Mouse (Mus musculus): Measurements from ENCODE around the gene Ric1.
A peak's percentile ranks its signal among the peaks of the same experiment; 100 is the strongest.
"Not testable (repeated sequence)": the region's sequence is repeated elsewhere in the genome, so short reads cannot be mapped to it uniquely, and the experiment has no call there.

Gene Ric1

DNA sequence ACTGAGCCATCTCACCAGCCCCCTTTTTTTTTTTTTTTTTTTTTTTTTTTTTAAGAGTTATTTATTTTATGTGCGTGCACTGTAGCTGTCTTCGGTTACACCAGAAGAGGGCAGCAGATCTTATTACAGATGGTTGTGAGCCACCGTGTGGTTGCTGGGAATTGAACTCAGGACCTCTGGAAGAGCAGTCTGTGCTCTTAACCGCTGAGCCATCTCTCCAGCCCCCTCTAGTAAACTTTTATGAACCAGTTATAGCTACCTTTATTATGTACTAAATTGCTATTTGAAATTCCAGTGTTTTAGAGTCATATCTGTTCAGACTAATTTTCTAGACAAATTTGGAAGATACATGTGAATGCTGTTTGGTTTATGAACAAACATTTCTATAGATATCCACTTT, 3.5 kb downstream of the Ric1 start:
- DNase-seq (ENCODE audit: low read depth, low spot score), result not testable (repeated sequence)

- DNase-seq (ENCODE audit: low read depth, low spot score), result no peak
Observed at GRCm38 (mm10) chr19:29526837-29527236, 4.8 kb downstream of the Ric1 start.

DNA sequence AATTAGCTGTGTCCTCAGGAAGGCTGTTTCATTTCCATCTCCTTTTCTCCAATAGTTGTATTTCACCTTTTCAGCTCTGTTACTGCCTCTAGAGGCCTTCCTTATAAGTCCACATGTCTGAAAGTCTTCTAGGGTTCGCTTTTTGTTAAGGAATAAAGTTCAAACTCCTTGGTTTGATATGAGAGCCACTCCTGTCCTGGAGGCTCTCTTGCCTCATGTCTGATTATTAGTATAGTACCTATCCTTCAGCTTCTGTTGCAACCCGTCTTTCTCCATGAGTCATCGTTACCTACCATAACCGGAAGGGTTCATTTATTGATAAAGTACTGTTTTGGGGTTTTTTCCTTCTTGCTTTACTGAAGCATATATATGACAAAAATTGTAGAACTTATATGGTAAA, 5.2 kb downstream of the Ric1 start:
- no peak for DNase-seq (ENCODE audit: low read depth, low spot score)

- DNase-seq (ENCODE audit: low read depth, low spot score), result no peak
Observed at GRCm38 (mm10) chr19:29528568-29528967, 6.5 kb downstream of the Ric1 start.

DNA sequence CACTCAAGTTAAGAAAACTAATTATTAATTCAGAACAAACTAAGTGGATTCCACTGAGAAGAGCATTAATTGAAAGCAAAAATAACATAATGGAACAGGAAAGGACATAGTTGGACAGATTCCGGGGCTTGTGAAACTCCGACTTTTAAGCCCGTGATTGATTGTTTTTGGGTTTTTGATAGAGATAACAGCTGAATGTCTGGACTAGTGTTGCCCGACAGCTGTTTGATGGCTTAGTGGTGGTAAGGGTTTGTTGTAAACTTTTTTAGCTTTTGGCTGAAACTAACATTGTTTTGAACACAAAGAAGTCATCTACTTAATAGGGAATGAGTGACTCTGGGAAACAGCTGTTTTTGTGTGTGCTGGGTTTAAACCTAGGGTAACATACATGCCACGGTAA, 11.9 kb downstream of the Ric1 start:
- DNase-seq (ENCODE audit: low read depth, low spot score), result no peak

GRCm38 (mm10) chr19:29542256-29542970, 20.3 kb downstream of the Ric1 start:
- peak; percentile 38 for DNase-seq (ENCODE audit: low read depth, low spot score)

DNA sequence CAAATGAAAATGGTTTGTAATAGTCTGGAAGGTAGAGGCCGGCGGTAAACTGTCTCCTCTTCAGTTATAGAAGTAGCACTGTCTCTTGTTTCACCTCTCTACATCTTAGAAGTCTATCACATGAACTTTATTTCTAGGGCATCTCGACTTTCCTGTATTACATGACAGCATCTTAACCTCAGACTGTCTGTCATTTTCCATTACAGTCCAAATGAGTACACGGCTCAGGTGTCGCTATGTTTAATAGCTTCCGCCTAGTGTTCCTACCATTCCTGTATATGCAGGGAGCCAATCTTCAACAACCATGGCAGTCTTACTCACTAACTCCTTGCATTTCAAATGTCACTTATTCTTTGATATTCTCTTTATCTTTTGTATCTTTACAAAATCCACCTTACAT, 21.9 kb downstream of the Ric1 start:
- no peak for DNase-seq (ENCODE audit: low read depth, low spot score)

- no peak for DNase-seq (ENCODE audit: low read depth, low spot score)
Observed at GRCm38 (mm10) chr19:29550618-29551017, 28.5 kb downstream of the Ric1 start.

GRCm38 (mm10) chr19:29551128-29551527, 29.0 kb downstream of the Ric1 start:
- DNase-seq (ENCODE audit: low read depth, low spot score), result no peak

DNA sequence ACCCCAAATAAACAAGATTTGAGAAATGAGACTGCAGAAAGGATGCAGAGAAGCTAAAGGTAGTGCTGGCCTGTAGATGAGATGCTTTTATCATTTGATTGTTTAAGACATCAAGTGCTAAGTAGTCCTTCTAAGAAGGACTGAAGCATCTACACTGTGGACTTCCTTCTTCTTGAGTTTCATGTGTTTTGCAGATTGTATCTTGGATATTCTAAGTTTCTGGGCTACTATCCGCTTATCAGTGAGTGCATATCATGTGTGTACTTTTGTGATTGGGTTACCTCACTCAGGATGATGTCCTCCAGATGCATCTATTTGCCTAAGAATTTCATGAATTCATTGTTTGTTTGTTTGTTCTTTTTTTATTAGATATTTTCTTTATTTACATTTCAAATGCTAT, 29.9 kb downstream of the Ric1 start:
- not testable (repeated sequence) for DNase-seq (ENCODE audit: low read depth, low spot score)

DNA sequence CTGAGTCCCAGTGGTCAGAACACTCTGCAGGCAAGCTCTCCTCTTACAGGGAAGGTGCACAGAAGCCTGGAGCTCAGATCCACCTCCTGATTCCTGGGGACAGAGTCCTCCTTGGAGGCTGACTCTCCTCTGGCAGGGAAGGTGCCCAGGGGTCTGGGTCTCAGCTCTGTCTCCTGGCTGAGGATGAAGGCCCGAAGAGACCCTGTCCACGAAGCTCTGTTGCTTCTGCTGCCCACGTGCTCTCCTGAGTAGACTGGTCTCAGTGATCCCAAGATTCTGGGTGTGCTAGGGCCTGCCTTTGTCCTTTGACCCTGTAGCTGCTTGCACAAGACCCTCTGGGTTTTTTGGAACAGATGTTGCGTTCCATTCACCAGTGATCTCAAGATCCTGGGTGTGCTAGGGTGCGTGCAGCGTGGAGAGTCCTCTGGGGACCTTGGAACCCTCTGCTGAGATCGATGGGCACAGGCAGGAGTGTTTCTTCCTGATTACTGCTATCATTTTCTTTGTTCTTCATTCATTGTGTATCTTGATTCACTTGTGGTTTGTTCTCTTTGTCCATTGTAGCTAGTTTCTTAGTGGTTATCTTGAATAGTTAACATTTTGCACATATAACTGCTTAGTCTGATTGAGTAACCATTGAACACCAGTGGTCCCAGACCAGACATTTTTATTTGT, 35.2 kb downstream of the Ric1 start:
- DNase-seq (ENCODE audit: low read depth, low spot score), result not testable (repeated sequence)

DNA sequence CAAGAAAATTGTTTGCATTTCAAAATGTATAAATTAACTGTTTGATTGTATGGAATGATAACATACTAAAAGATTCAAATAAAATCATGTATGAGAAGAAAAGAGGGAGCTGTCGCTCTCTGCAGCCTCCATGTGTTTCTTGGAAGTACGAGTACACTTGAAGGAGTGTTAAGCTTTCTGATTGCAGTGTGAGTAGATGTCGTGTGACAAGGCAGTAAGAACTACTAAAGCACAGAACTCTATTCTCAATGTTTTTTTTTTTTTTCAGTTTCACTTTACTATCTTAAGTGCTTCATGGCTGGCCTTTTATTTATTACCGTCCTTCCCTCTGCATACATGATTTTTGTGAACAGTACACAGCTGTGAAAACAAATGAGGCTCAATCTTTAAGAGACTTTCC, 40.1 kb downstream of the Ric1 start:
- DNase-seq (ENCODE audit: low read depth, low spot score), result no peak

DNA sequence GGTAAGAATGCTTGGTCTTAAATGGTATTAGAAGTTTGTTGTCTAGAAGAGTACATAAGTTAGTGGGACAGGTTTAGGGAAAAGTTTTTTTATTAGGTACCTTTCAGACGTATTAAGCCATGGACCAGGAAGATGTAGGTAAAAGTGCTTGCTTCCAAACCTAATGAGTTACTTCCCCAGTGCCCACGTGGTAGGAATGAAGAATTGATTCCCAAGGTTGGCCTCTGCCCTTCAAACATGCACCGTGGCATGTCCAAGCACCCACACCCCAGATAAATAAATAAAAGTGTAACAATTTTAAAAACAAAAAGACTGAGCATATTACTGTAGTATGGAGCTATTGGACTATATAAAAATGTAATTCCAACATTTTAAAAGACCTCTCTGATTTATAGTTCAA, 40.5 kb downstream of the Ric1 start:
- no peak for DNase-seq (ENCODE audit: low read depth, low spot score)

DNA sequence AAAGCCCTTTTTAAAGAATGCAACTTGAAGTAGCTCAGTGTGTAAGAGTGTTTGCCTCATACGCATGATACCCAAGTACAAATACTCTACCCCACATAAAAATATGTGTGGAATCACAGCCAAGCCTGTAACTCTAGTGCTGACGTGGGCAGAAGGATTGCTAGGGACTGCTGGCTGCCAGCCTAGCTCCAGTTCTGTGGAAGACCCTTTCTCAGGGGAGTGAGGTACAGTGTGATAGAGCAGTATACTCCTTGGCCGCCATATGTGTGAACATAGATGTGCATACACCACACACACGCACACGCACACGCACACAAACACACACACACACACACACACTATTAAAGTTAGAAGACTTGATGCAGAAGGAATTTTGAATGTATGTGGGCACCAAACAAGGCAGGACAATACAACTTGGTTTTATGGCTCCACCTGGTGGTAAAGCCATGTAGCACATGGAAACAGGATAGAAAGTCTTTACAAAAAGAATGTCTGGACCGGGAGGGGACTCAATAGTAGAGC, 41.2 kb downstream of the Ric1 start:
- peak; percentile 41 for DNase-seq (ENCODE audit: low read depth, low spot score)

DNA sequence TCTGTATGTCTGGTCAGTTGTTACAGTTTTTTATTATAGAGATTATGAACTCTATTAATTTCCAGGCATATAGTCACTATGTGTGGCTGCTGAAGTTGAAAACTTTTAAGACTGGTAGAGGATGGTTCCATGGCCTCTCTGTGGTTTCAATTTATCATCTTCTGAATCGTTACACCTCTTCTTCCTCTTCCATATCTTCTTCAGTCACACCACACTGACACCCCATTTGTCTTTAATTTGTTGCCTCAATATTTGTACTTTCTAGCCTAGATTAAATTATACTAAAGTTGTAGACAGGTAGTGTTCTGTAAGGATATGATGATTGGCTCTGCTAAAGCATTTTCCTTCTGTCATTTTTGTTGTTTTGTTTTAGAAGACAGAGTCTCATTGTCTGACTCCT, 44.4 kb downstream of the Ric1 start:
- DNase-seq (ENCODE audit: low read depth, low spot score), result no peak

GRCm38 (mm10) chr19:29582439-29582838, 60.4 kb downstream of the Ric1 start:
- DNase-seq (ENCODE audit: low read depth, low spot score), result no peak

DNA sequence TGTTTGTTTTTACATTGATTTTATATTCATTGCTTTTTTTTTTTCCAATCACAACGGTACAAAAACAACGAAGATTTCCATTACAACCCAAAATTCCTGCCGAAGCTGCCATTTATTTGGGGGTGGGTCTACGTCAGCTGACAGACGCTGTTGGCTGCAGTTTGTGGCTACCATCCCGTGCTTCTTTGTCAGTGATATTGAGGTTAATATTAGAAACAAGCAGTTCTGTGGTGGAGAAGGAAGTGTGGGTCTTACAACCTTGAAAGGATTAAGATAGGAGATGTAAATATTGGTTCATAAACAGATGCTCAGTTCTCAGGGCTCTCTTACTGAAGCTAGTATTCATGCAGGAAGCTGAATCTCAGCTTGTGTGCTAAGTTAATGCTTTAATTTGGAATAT, 61.7 kb downstream of the Ric1 start:
- DNase-seq (ENCODE audit: low read depth, low spot score), result no peak

DNA sequence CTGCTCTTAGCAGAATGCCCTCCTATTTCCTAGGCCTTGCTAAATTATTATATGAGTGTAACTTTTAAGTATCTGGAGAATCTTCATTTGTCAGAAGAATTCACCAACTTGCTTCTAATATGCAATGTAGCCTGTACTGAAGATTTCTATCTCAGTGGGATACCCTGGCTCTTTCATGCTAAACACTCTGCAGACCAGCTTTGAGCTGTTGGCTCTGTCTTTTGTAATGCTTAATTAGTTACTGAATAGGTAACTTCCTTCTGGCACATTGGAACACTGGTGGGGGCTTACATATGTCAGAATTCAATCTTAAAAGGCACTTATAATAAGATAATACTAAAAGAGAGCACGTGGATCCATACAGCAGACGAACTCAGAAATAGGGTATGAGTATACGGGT, 71.7 kb downstream of the Ric1 start:
- DNase-seq (ENCODE audit: low read depth, low spot score), result not testable (repeated sequence)

GRCm38 (mm10) chr19:29596276-29596675, 74.2 kb downstream of the Ric1 start:
- peak; percentile 54 for DNase-seq (ENCODE audit: low read depth, low spot score)

DNA sequence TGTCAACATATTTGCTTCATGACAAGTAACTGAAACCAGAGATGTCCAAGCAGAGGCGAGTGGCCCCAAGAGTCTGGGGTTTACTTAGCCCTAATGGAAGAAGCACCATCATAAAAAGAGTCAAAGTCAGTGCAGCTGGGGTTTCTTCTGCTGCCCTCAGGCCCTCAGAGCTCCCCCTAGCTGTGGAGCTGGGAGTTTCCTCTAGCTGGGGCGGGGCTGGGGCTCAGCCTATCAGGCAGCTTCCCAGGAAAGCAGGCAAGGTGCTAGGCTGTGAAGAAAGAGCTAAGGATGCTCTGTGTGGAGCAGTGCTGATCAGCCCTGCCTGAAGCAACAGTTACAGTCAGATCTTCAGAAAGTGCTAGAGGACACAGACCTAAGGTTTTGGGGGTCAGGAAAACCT, 74.9 kb downstream of the Ric1 start:
- no peak for DNase-seq (ENCODE audit: low read depth, low spot score)

DNA sequence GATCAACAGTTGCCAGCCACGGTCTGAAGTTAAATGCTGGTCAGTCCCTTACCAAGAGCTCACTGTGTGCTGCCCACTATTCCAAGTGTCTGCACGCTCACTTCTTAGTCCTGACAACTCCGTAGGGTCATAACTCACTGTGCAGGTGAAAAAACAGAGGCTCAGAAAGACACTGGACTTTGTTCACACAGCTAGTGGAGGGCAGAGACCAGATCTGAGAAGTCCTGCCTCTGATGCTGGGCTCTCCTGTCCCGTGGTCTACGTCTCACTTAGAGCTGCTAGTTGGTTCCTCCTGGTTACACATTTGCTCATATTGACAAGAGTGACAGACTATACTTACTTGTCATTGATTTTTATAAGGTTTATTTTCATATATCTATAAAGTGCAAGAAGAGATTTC, 76.9 kb downstream of the Ric1 start:
- DNase-seq (ENCODE audit: low read depth, low spot score), result no peak

- no peak for DNase-seq (ENCODE audit: low read depth, low spot score)
Observed at GRCm38 (mm10) chr19:29603548-29604353, 81.7 kb downstream of the Ric1 start.
